Mouse (Mus musculus): ENCODE measurements around the gene Vmn1r72. TPM values are rescaled to one million over a fixed set of nuclear protein-coding genes. Genes with fewer than 3 reads are reported as not detected.
"Not testable (repeated sequence)": the region's sequence is repeated elsewhere in the genome, so short reads cannot be mapped to it uniquely, and the experiment has no call there.

Vmn1r72 gene
- not detected for total RNA-seq (2021)
- long read RNA-seq = 0 reads

- DNase-seq (ENCODE audit: low spot score in 2 of 2) = not testable (repeated sequence)
Measured at GRCm38 (mm10) chr7:11680047-11680446, at the start of gene Vmn1r72. Vmn1r72 (minus strand) TSS chr7:11680147.

DNA sequence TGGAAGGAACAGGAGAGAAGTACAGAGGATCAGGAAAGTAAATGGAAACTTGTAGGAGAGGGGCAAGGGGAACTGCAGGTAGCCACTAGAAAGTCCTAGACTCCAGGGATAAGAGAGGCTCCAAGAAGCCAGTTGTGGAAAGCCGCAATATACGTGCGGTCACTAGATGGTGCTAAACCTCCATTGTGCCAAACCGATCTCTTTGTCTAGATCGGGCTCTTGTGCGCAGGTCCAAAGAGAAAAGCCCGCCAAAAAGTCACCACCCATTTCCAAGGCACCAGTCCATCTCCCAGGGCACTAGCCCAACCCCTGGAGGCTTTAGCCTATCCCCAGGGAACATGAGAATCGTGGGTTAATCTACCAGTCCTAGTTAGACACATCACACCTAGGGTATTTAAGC lies 62.9 kb downstream of the Vmn1r72 start:
- DNase-seq (ENCODE audit: low spot score in 2 of 2) = not testable (repeated sequence)

Other genes starting within 250 kb of the Vmn1r72 start
- not detected for gene Zscan4-ps2, start 165.8 kb downstream of the Vmn1r72 start, total RNA-seq (2021)
- gene Zscan4-ps3, start 70.8 kb downstream of the Vmn1r72 start, total RNA-seq (2021) = not detected
- gene Vmn1r73, start 50.1 kb upstream of the Vmn1r72 start, total RNA-seq (2021) = not detected
- not detected for gene Vmn1r74, start 153.8 kb upstream of the Vmn1r72 start, total RNA-seq (2021)
- gene Vmn1r75, start 194.5 kb upstream of the Vmn1r72 start, total RNA-seq (2021) = not detected